Mouse (Mus musculus) testis, adult 2 months (tissue): Measurements from ENCODE around the gene Plcb3. TPM values are rescaled to one million over a fixed set of nuclear protein-coding genes. Genes with fewer than 3 reads are reported as not detected.
A peak's percentile ranks its signal among the peaks of the same experiment; 100 is the strongest.

Experiments used
- H3K27ac ChIP-seq: fragments of 200-500 bp; 2 replicates; pipeline ENCODE4 v1.5.1; 2012; ENCODE audit warnings: low read depth, low read length; ENCODE audit not compliant: control insufficient read depth, insufficient read depth
- H3K27me3 ChIP-seq: fragments of 200-500 bp; 2 replicates; pipeline ENCODE4 v1.6.1; 2012; ENCODE audit warnings: mild to moderate bottlenecking, low read length, moderate library complexity; ENCODE audit not compliant: control insufficient read depth, insufficient read depth
- H3K36me3 ChIP-seq: fragments of 200-500 bp; 2 replicates; pipeline ENCODE4 v1.6.1; 2012; ENCODE audit warnings: mild to moderate bottlenecking, low read length; ENCODE audit not compliant: control insufficient read depth, insufficient read depth
- H3K4me1 ChIP-seq: fragments of 200-500 bp; 2 replicates; pipeline ENCODE4 v1.6.1; 2012; ENCODE audit warnings: low read length; ENCODE audit not compliant: control insufficient read depth, insufficient read depth
- H3K4me3 ChIP-seq: fragments of 200-500 bp; 2 replicates; pipeline ENCODE4 v1.5.1; 2012; ENCODE audit warnings: low read depth, mild to moderate bottlenecking, low read length, moderate library complexity, mixed read lengths; ENCODE audit not compliant: control insufficient read depth
- CTCF ChIP-seq: fragments of 200-500 bp; IDR thresholded peaks from 2 replicates; pipeline ENCODE4 v1.5.1; 2012; ENCODE audit warnings: low read depth, mild to moderate bottlenecking, inconsistent platforms, low read length, moderate library complexity; ENCODE audit not compliant: control insufficient read depth, insufficient read depth, insufficient replicate concordance
- POLR2A ChIP-seq: fragments of 200-500 bp; IDR thresholded peaks from 2 replicates; pipeline ENCODE4 v1.6.1; 2012; ENCODE audit warnings: low read depth, mild to moderate bottlenecking, inconsistent platforms, low read length, moderate library complexity; ENCODE audit not compliant: control insufficient read depth
- polyA plus RNA-seq: library from polyadenylated mRNA; depleted of rRNA; stranded (reverse); fragments of >200 nt; gene quantifications from 2 replicates; pipeline ENCODE4 v1.2.3, GENCODE M21; 2012

Gene Plcb3
- polyA plus RNA-seq, 1 experiment: 13.9 TPM

GRCm38 (mm10) chr19:6987904-6988285 lies 11.6 kb upstream of the Plcb3 start:
- peaks cover 22% of the 10 kb centered on the region for H3K4me1 ChIP-seq

GRCm38 (mm10) chr19:6987061-6987903 lies 11.0 kb upstream of the Plcb3 start, which contains the start of gene Vegfb:
Gene Vegfb (minus strand): TSS chr19:6987651.
- peak within 1 kb of the TSS; percentile 57; the same call in 1 of the 2 replicates for H3K27ac ChIP-seq
- TF ChIP-seq CTCF (no peak), POLR2A (no peak)
- H3K36me3 ChIP-seq: peaks cover 1% of the 10 kb centered on the region; the same call in 1 of the 2 replicates
- peaks cover 19% of the 10 kb centered on the region for H3K4me1 ChIP-seq
- H3K27me3 ChIP-seq: no peaks in the 10 kb centered on the region
- peak within 1 kb of the TSS; percentile 83 for H3K4me3 ChIP-seq

More at GRCm38 (mm10) chr19:6987904-6988285, 11.6 kb upstream of the Plcb3 start:
- H3K27ac ChIP-seq: peak overlapping the region; percentile 57; the same call in 1 of the 2 replicates
- H3K27me3 ChIP-seq: no peaks in the 10 kb centered on the region
- peak overlapping the region; percentile 71 for H3K4me3 ChIP-seq
- H3K36me3 ChIP-seq: peaks cover 1% of the 10 kb centered on the region; the same call in 1 of the 2 replicates
- TF ChIP-seq POLR2A (no peak), CTCF (no peak)

GRCm38 (mm10) chr19:6985951-6986708 lies 9.9 kb upstream of the Plcb3 start:
- Histone ChIP-seq H3K36me3 (peaks cover 1% of the 10 kb centered on the region; the same call in 1 of the 2 replicates), H3K4me1 (peaks cover 13% of the 10 kb centered on the region), H3K27me3 (no peaks in the 10 kb centered on the region), H3K27ac (no peak overlapping the region), H3K4me3 (no peak overlapping the region)
- TF ChIP-seq POLR2A: no peak
- no peak for TF ChIP-seq CTCF

- no peak overlapping the region for H3K4me3 ChIP-seq
- H3K27me3 ChIP-seq: no peaks in the 10 kb centered on the region
- H3K27ac ChIP-seq: no peak overlapping the region
- no peak for TF ChIP-seq CTCF
- TF ChIP-seq POLR2A: no peak
- peaks cover 1% of the 10 kb centered on the region; the same call in 1 of the 2 replicates for H3K36me3 ChIP-seq
- H3K4me1 ChIP-seq: peaks cover 15% of the 10 kb centered on the region
Measured at GRCm38 (mm10) chr19:6985300-6985699, 9.0 kb upstream of the Plcb3 start.

GRCm38 (mm10) chr19:6983621-6984020 lies 7.4 kb upstream of the Plcb3 start:
- no peak overlapping the region for H3K4me3 ChIP-seq
- peaks cover 26% of the 10 kb centered on the region for H3K4me1 ChIP-seq
- no peaks in the 10 kb centered on the region; the same call in 1 of the 2 replicates for H3K36me3 ChIP-seq
- no peaks in the 10 kb centered on the region for H3K27me3 ChIP-seq
- no peak overlapping the region for H3K27ac ChIP-seq
- no peak for TF ChIP-seq POLR2A
- no peak for TF ChIP-seq CTCF

- Histone ChIP-seq H3K4me3 (no peak overlapping the region), H3K36me3 (no peaks in the 10 kb centered on the region; the same call in 1 of the 2 replicates), H3K27me3 (no peaks in the 10 kb centered on the region), H3K27ac (no peak overlapping the region), H3K4me1 (peaks cover 18% of the 10 kb centered on the region)
- TF ChIP-seq POLR2A (no peak), CTCF (no peak)
Measured at GRCm38 (mm10) chr19:6981465-6981864, 5.2 kb upstream of the Plcb3 start.
